Mouse (Mus musculus): ENCODE data around the gene Spink8.
A peak's percentile ranks its signal among the peaks of the same experiment; 100 is the strongest.
"Not testable (repeated sequence)": the region's sequence is repeated elsewhere in the genome, so short reads cannot be mapped to it uniquely, and the experiment has no call there.

Spink8 gene

DNA sequence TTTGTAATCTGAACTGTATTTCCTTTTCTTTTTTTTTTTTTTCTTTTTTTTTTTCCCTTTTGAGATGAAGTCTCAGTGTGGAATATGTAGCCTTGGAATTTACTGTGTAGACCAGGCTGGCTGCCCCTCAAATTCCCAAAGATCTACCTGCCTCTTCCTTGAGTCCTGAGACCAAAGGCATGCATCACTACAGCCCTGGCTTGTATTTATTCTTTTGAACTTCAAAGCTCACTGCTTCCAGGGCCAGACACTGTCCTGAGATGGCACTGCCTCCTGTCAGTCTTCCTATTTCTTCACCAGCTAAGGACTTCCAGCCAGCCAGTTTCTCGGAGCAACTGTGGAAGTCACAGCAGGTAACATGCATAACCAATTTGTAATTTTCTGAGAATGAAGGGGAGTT, at the start of gene Spink8:
Spink8 (plus strand) TSS at position 301 of the 400 bp plus-strand sequence.
- no peak for DNase-seq (ENCODE audit: low spot score)

DNA sequence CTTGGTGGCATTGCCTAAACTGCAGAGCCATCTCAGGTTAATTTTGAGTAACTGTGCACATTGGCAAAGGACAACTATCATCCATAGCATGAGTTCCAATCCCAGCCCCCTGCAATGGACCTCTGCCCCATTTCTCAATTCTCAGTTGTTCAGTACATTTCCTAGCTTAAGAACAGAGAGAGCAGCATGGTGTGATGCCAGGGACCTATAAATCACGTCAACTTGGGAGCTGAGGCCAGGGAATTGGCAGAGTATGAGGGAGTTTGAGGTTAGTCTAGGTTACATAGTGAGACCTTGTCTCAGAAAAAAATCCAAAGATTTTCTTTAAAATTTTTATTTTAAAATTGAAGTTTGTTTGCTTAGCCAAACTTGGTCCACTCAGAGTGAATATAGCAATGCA, 45.2 kb upstream of the Spink8 start:
- not testable (repeated sequence) for DNase-seq (ENCODE audit: low spot score)

DNA sequence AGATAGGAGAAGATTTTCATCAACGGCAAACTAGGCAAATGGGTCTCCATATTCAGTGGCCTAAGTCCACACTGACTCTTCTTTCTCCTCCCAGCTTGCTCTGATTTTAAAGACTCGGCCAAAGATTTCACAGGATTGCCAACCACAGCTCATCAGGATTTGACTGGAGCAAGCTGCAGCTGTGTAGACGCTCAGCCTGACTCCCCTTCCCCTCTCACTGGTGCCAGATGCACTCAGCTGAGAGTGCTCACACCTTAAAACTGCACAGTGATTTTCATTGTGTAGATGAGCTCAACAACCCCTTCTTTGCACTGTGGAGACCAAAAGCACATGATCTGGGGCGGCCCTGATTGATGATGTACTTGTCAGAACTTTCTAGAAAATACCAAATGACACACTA, 21.5 kb upstream of the Spink8 start, which contains the start of gene Fbxw27:
Fbxw27 (minus strand) TSS at position 101 of the 400 bp plus-strand sequence.
- DNase-seq (ENCODE audit: low spot score) = not testable (repeated sequence)

GRCm38 (mm10) chr9:109795221-109795620, 16.9 kb upstream of the Spink8 start:
- DNase-seq (ENCODE audit: low spot score) = no peak

DNA sequence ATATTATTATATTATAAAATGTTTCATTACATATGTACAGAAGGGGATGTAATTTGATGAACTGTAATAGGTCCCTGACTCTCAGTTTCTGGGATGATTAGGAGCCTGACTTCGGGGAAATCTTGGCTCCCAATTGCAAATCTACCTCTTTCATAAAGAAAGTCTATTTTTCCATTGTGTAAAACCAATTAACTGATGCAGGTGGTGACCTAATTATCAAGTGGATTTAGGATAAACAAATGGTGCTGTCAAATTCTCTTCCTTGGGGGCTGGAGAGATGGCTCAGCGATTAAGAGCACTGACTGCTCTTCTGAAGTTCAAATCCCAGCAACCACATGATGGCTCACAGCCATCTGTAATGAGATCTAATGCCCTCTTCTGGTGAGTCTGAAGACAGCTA, 16.3 kb upstream of the Spink8 start:
- no peak for DNase-seq (ENCODE audit: low spot score)

DNA sequence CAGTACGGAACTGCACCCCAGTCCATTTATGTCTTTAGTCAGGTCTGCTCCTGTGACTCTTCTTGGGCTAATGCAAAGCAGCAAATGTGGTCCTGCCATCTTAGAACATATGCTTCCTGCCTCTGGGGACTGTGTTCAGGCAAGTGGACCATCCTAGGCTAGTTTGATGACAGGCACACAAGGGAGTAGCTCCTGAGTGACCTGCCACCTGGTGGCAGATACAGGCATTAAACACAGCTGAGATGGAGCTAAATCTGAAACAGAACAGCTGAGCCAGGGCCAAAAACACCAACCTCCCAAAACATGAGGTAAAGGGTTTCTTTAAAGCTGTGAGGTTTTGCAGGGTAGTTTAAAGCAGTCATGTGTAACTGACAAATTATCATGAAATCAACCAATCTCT, 14.0 kb upstream of the Spink8 start:
- DNase-seq (ENCODE audit: low spot score) = peak; percentile 52

- DNase-seq (ENCODE audit: low spot score) = not testable (repeated sequence)
These were observed 6.5 kb upstream of the Spink8 start for GRCm38 (mm10) chr9:109805596-109805995.

GRCm38 (mm10) chr9:109806260-109806659, 5.8 kb upstream of the Spink8 start:
- DNase-seq (ENCODE audit: low spot score) = no peak

DNA sequence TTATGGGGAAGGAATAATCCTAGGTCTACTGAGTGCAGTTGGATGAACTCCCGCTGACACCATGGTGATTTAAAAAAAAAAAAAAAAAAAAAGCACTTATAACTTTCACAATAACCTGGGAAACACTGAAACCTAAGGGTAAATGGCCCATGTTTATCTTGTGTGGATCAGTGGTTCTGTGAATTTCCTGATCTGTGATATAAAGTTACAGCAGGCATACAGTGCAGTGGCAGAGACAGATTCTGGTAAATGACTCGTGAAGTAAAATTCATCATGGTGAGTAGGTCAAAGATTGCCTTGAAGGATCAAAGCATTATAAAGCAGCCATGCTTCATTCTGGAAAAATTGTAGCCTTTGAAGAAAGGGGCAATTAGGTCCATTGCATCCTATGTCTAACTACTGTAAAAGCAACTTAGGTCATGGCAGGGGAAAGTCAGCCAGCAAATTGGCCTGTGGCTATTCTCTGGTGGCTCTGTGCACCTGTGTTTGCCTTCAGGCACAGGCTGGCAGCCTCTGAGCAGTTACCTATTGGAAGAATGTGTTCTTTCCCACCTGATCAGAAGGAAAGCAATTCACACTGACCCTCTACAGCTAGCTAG, 5.3 kb upstream of the Spink8 start:
- DNase-seq (ENCODE audit: low spot score) = no peak

DNA sequence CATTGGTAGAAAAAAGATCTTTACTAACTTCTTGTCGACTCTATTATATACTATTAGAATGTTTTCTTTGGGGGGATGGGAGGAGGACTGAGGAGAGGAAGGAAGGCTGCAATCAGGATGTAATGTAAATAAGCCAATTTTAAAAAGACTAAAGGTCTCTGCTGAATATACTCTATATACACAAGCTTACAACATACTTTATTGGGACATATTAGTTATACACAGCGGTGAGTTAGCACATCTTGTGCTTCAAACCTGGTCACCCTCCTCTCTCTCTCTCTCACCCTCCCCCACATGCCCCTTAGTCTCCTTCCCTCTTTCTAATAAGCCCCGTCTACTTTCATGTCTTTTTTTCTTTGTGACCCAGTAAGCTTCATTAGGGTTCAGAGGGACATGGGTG, 4.2 kb upstream of the Spink8 start:
- DNase-seq (ENCODE audit: low spot score) = no peak

- DNase-seq (ENCODE audit: low spot score) = peak; percentile 15
These were observed 1.3 kb downstream of the Spink8 start for GRCm38 (mm10) chr9:109813424-109813823.

- no peak for DNase-seq (ENCODE audit: low spot score)
These were observed 4.3 kb downstream of the Spink8 start for GRCm38 (mm10) chr9:109816341-109816740.

DNA sequence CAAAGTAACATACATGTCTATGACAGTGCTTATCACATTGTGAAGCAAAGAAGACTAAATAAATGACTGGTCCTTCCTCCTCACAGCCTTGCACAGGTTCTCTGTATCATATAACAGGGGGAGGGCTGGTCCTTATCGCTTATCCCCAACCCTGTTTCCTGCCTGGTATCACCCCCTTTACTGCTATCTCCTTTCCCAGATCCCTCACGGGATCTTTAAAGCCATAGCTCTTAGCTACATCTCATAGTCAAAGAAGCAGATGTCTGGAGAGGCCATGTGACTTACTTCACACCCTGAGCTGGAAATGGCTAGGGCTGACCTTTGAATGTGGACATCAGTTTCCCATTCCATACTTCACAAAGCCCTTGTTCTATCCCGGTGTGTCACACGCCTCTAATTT, 13.7 kb downstream of the Spink8 start:
- no peak for DNase-seq (ENCODE audit: low spot score)

DNA sequence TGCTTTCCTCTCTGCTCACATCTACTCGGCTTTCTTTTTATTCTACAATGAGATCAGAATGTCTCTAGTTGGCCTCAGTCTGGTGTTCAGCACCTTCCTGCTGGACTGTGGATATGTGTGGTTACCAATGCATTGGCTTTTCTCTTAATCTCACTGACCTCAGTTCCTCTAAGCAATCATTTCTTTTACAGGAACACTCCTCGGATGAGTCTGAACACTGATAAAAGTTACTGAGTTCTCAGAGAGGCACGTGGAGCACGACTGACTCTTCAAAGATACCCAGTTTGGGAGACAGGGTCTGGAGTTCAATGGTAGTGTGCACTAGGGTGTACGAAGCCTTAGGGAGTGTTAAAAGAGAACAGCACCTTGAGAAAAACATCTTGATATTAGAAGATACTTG, 14.1 kb downstream of the Spink8 start:
- no peak for DNase-seq (ENCODE audit: low spot score)

DNA sequence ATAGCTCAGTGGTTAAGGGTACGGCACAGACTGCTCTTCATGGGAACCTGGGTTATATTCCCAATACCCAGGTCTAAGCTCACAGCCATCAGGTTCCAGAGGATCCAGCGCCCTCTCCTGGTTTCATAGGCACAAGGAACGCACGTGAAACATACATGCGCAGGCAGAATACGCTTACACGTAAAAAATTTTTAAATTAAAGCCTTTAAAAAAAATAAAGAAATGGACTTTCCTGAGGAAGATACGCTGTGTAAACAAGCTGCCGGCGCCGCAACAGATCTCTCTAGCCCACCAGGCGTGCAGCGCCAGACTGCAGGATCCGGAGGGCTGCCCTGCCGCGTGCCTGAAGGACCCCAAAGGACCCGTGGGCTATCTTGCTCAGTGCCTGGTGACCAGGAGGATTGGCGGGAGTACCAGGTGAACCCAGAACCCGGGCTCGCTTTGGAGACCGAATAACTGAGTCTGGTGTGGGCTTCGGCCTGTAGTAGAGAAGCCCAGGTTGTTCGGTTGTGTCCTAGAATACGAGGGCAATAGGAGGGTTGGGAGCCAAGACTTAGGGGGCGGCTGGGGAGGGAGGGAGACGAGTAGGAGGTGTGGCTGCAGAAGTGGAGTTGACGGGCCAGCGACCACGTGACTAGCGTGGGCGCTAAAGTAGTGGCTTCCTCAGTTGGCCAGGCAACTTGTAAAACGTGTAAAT, 20.5 kb downstream of the Spink8 start, which contains the start of gene Nme6:
Nme6 (plus strand) TSS at position 359 of the 697 bp plus-strand sequence.
- DNase-seq (ENCODE audit: low spot score) = peak; percentile 90

GRCm38 (mm10) chr9:109833088-109833412, 21.0 kb downstream of the Spink8 start:
- DNase-seq (ENCODE audit: low spot score) = no peak

DNA sequence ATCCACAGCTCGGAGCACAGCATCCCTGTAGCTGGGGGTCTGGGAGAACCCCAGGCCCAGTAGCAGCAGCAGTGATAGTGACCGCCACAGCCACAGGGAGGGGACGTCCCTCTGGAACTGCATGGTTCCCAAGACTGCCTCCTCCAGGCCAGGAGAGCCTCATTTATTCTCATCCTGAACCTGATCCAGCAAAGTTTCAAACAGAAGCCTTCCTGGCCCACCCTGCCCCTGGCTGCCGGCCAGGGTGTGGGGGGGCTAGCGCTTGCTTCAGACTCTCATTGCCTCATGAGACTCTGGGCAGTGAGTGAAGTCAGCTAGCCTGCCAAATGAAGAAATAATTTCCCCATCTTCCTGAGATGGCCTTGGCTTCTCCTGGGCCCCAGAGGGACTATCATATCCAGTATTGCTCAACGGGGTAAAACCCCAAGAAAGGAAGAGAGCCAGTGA, 37.3 kb downstream of the Spink8 start, which contains the start of gene Camp:
Camp (minus strand) TSS at position 306 of the 447 bp plus-strand sequence.
- DNase-seq (ENCODE audit: low spot score) = no peak

GRCm38 (mm10) chr9:109850099-109850498, 38.0 kb downstream of the Spink8 start:
- DNase-seq (ENCODE audit: low spot score) = no peak

DNA sequence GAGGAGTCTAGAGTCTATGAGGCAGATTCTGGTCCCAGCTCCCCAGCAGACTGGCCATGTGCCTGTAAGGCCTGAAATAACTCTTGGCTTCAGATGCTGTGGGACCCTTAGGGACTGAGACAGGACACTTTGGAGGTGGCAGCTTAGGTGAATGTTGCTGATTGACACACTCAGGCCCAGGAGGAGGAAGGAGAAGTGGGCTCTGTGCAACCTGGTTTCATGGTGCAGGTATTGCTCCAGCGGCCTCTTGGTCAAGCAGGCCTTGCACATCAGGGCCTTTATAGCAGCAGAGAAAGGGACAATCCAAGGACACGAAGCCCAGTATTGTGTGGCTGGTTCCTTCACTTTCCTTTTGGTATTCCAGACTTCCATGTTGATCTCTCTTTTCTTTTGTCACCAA, 42.3 kb downstream of the Spink8 start:
- no peak for DNase-seq (ENCODE audit: low spot score)

GRCm38 (mm10) chr9:109855947-109856346, 43.9 kb downstream of the Spink8 start:
- no peak for DNase-seq (ENCODE audit: low spot score)

- DNase-seq (ENCODE audit: low spot score) = peak; percentile 82
These were observed 50.4 kb downstream of the Spink8 start for GRCm38 (mm10) chr9:109862397-109863044.

DNA sequence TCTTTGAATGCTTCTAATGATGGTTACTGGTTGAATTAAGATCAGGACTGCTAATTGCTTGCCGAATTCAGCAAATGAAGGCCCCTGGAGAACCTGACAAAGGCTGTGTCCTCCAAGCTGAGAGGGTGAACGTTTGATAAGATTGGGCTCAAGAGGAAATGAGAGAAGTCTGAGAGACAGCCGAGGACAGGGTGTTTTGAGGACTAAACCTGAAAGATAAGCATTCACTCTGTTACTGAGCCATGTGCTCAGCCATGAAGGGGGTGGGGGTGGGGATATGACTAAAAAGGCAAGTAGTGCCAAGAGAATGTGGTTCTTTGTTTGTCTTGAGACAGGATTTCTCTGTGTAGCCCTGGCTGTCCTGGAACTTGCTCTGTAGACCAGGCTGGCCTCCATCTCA, 51.0 kb downstream of the Spink8 start:
- no peak for DNase-seq (ENCODE audit: low spot score)

DNA sequence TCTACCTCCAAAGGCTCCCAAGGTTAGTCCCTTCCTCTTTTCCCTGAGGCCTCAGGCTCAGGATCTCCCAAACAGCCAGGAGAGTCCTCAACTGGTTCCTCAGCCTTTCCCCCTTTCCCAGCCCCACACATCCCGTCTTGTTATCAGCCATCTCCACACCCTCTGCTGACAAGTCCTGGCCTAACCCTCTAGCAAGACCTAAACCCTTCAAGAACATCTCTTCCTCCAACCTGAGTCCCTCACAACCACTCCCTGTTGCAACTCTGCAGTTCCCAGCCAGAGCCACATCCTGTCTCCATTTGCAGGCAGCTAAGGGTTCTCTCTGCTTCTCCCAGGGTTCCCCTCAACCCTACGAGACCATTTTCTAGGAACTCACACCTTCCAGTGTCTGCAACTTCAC, 54.1 kb downstream of the Spink8 start:
- DNase-seq (ENCODE audit: low spot score) = no peak
